In genomic region chr12:85686466-85687216, GRCm38 (mm10) we compare ENCODE assay signal across 9 mouse cellular contexts. TPM values are rescaled to one million over a fixed set of nuclear protein-coding genes. Genes with fewer than 3 reads are reported as not detected.
DNase-seq lines count a peak whose midpoint lies in the region; ATAC-seq and TF ChIP-seq lines count a peak whose summit lies in the region.
"Had no signal": no experiment of that assay in that cellular context is flagged by ENCODE, and none has a peak within 500 bp of the region (broad histone marks: within the 10 kb centered on the region; RNA-seq: fewer than 3 reads in every experiment).

TSS of gene Batf (plus strand) at chr12:85686669.

- no peaks in the 10 kb centered on the region for H3K36me3 ChIP-seq in limb, embryonic 14.5 days (ENCODE audit: control insufficient read depth, insufficient read depth, low read length)
- no peaks in the 10 kb centered on the region for H3K36me3 ChIP-seq in forebrain, embryonic 11.5 days (ENCODE audit: control insufficient read depth, insufficient read depth, low read length)
- H3K36me3 ChIP-seq: neural tube, embryonic 13.5 days had no signal

- 34% methylated on average over 18 of the region's 22 CpGs for WGBS in limb, embryonic 14.5 days
- 55% methylated on average over 22 of the region's 22 CpGs for WGBS in olfactory bulb, adult 2 months
- 51% methylated on average over 22 of the region's 22 CpGs for WGBS in forebrain, embryonic 11.5 days

- TF ChIP-seq CTCF in olfactory bulb, adult 2 months (IDR thresholded peaks at IDR 0.05; ENCODE audit: insufficient read depth, low read depth, low read length), result no peak

- no peak within 1 kb of the TSS for H3K27ac ChIP-seq in limb, embryonic 14.5 days (replicated peaks; ENCODE audit: low read depth, low read length)
- no peak within 1 kb of the TSS for H3K27ac ChIP-seq in olfactory bulb, adult 2 months (ENCODE audit: insufficient read depth, low read depth, low read length)
- H3K27ac ChIP-seq in forebrain, embryonic 11.5 days (ENCODE audit: low read depth, low read length), result no peak within 1 kb of the TSS
- H3K27ac ChIP-seq: neural tube, embryonic 13.5 days had no signal

- DNase-seq in kidney, postnatal 4 days, result peak; percentile 25 to 31
- DNase-seq in kidney, adult 18-20 months, result no peak
- DNase-seq in limb, embryonic 14.5 days (ENCODE audit: low spot score), result no peak
- DNase-seq in ovary, postnatal 10 days (ENCODE audit: low spot score), result no peak
- no peak for DNase-seq in cerebellum, postnatal 36 days
- DNase-seq in forebrain, embryonic 11.5 days (ENCODE audit: low spot score), result no peak

- peak within 1 kb of the TSS; percentile 17; the same call in 1 of the 2 replicates for H3K9ac ChIP-seq in limb, embryonic 14.5 days (ENCODE audit: low read depth, low read length, severe bottlenecking)
- H3K9ac ChIP-seq in forebrain, embryonic 11.5 days (ENCODE audit: low read length), result no peak within 1 kb of the TSS
- H3K9ac ChIP-seq: neural tube, embryonic 13.5 days had no signal

- no peak for TF ChIP-seq POLR2A in limb, embryonic 14.5 days (IDR thresholded peaks at IDR 0.05; ENCODE audit: borderline replicate concordance, extremely low read depth, insufficient read depth, insufficient read length)
- TF ChIP-seq POLR2A in olfactory bulb, adult 2 months (IDR thresholded peaks at IDR 0.05; ENCODE audit: insufficient read depth, low read depth, low read length), result no peak

- peaks cover 6% of the 10 kb centered on the region for H3K4me1 ChIP-seq in limb, embryonic 14.5 days (ENCODE audit: control insufficient read depth, insufficient read depth, low read length)
- no peaks in the 10 kb centered on the region for H3K4me1 ChIP-seq in olfactory bulb, adult 2 months (ENCODE audit: control insufficient read depth, insufficient read depth, low read length)
- no peaks in the 10 kb centered on the region for H3K4me1 ChIP-seq in forebrain, embryonic 11.5 days (replicated peaks; ENCODE audit: control insufficient read depth, insufficient read depth, low read length)
- H3K4me1 ChIP-seq: neural tube, embryonic 13.5 days had no signal

- ATAC-seq in granulocyte monocyte progenitor cell, adult 5-6 weeks (replicated peaks; ENCODE audit: poor library complexity, severe bottlenecking), result peak; percentile 63
- ATAC-seq in limb, embryonic 14.5 days (ENCODE audit: low FRiP score, low read depth), result no peak; the same call in 1 of the 2 replicates
- no peak for ATAC-seq in forebrain, embryonic 11.5 days (replicated peaks; ENCODE audit: low FRiP score)

- H3K4me3 ChIP-seq in limb, embryonic 14.5 days (replicated peaks; ENCODE audit: low read length), result no peak within 1 kb of the TSS; the same call in 1 of the 2 replicates
- peak within 1 kb of the TSS; percentile 22 for H3K4me3 ChIP-seq in olfactory bulb, adult 2 months (ENCODE audit: insufficient read depth, low read depth, low read length)
- no peak within 1 kb of the TSS for H3K4me3 ChIP-seq in forebrain, embryonic 11.5 days (ENCODE audit: low read depth, low read length)
- H3K4me3 ChIP-seq: neural tube, embryonic 13.5 days had no signal

- H3K9me3 ChIP-seq in limb, embryonic 14.5 days (ENCODE audit: control insufficient read depth, low read length), result no peaks in the 10 kb centered on the region
- no peaks in the 10 kb centered on the region for H3K9me3 ChIP-seq in forebrain, embryonic 11.5 days (ENCODE audit: control insufficient read depth, low read length)
- H3K9me3 ChIP-seq: neural tube, embryonic 13.5 days had no signal

- H3K27me3 ChIP-seq in limb, embryonic 14.5 days (ENCODE audit: control insufficient read depth, insufficient read depth, low read length), result no peaks in the 10 kb centered on the region
- H3K27me3 ChIP-seq in forebrain, embryonic 11.5 days (ENCODE audit: control insufficient read depth, insufficient read depth, low read length), result no peaks in the 10 kb centered on the region
- H3K27me3 ChIP-seq: neural tube, embryonic 13.5 days had no signal

- peak within 1 kb of the TSS; percentile 36 for H3K4me2 ChIP-seq in limb, embryonic 14.5 days (replicated peaks; ENCODE audit: low read depth, low read length, severe bottlenecking)
- H3K4me2 ChIP-seq in forebrain, embryonic 11.5 days (ENCODE audit: low read depth, low read length, severe bottlenecking), result no peak within 1 kb of the TSS
- H3K4me2 ChIP-seq: neural tube, embryonic 13.5 days had no signal

RNA-seq across cellular contexts. Expression of gene Batf, which starts in this region (rescaled TPM):
- total RNA-seq in granulocyte monocyte progenitor cell, adult 5-6 weeks (2014; fragmentation: Nextera tagmentation), result 18.5 and 22.2 TPM in 2 replicates
- total RNA-seq in granulocyte monocyte progenitor cell, adult 5-6 weeks (2017), result 30.5 and 31.1 TPM in 2 replicates
- 3.2 and 3.5 TPM in 2 replicates for polyA plus RNA-seq in limb, embryonic 14.5 days (2012; rRNA removed)
- polyA plus RNA-seq in limb, embryonic 14.5 days (2014; fragmentation: Nextera tagmentation; extraction: Ambion mirVana), result 4.6 and 5.3 TPM in 2 replicates
- polyA plus RNA-seq in olfactory bulb, adult 2 months (2012; ENCODE audit: insufficient read depth, insufficient read length, low replicate concordance, missing spikeins), result not detected in 2 replicates
- polyA plus RNA-seq in forebrain, embryonic 11.5 days (2014; fragmentation: Nextera tagmentation; extraction: Ambion mirVana), result 1.3 and 1.5 TPM in 2 replicates

Comparison
In these comparisons a context has a peak if more than half of its experiments do, and no peak if none do; other contexts are left out.
1. DNase-seq: peak in kidney, postnatal 4 days (2 of 2); none in kidney, adult 18-20 months (single experiment), limb, embryonic 14.5 days (single experiment), ovary, postnatal 10 days (single experiment), cerebellum, postnatal 36 days (0 of 2) and forebrain, embryonic 11.5 days (single experiment).